Mouse (Mus musculus) spleen, adult 2 months (tissue): ENCODE results near the gene Eogt. TPM values are rescaled to one million over a fixed set of nuclear protein-coding genes. Genes with fewer than 3 reads are reported as not detected.

Source experiments
- DNase-seq, 2 experiments: peaks; one replicate each; pipeline versions ENCODE4 v3.0.0 to v3.0.0-alpha.2; 2012 to 2021; ENCODE audit warnings: low spot score in 2 of 2, low read depth in 1 of 2
- H3K27ac ChIP-seq: fragments of 200-500 bp; 2 replicates; pipeline ENCODE4 v1.5.1; 2012; ENCODE audit warnings: low read length, inconsistent platforms; ENCODE audit not compliant: insufficient read depth
- H3K27me3 ChIP-seq: fragments of 200-500 bp; 2 replicates; pipeline ENCODE4 v1.6.1; 2012; ENCODE audit warnings: mild to moderate bottlenecking, moderate library complexity, low read length, inconsistent platforms; ENCODE audit not compliant: control insufficient read depth, insufficient read depth
- H3K36me3 ChIP-seq: fragments of 200-500 bp; 2 replicates; pipeline ENCODE4 v1.6.1; 2012; ENCODE audit warnings: mild to moderate bottlenecking, low read length, inconsistent platforms; ENCODE audit not compliant: control insufficient read depth, insufficient read depth
- H3K4me1 ChIP-seq: fragments of 200-500 bp; 2 replicates; pipeline ENCODE4 v1.6.1; 2011; ENCODE audit warnings: inconsistent platforms; ENCODE audit not compliant: control insufficient read depth, insufficient read depth, insufficient read length
- H3K4me3 ChIP-seq: fragments of 200-500 bp; 2 replicates; pipeline ENCODE4 v1.5.1; 2011; ENCODE audit warnings: mild to moderate bottlenecking, inconsistent platforms; ENCODE audit not compliant: insufficient read depth, insufficient read length; ENCODE audit errors: extremely low read depth
- CTCF ChIP-seq: fragments of 200-500 bp; IDR thresholded peaks from 2 replicates; pipeline ENCODE4 v1.5.1; 2011; ENCODE audit warnings: mild to moderate bottlenecking, inconsistent platforms; ENCODE audit not compliant: insufficient read depth, insufficient read length, insufficient replicate concordance; ENCODE audit errors: extremely low read depth
- POLR2A ChIP-seq: fragments of 200-500 bp; IDR thresholded peaks from 2 replicates; pipeline ENCODE4 v1.6.1; 2011; ENCODE audit warnings: low read depth, low read length, inconsistent platforms
- WGBS: fragments of 180-500 bp; shearing (Covaris S2); methylation state at CpG from one replicate; pipeline ENCODE4 v1.1.7; 2018; 5-methylcytosine and 5-hydroxymethylcytosine counted together
- polyA plus RNA-seq: library from polyadenylated mRNA; depleted of rRNA; stranded (reverse); fragments of >200 nt; gene quantifications from 2 replicates; pipeline ENCODE4 v1.2.3, GENCODE M21; 2012; rRNA removed

Gene Eogt
- polyA plus RNA-seq, result 3.7 and 6.2 TPM in 2 replicates

- peak within 1 kb of the TSS; percentile 62; the same call in 1 of the 2 replicates for H3K27ac ChIP-seq
- H3K4me3 ChIP-seq, result peak within 1 kb of the TSS; percentile 93
- peaks cover 4% of the 10 kb centered on the region for H3K36me3 ChIP-seq
- peak; percentile 33 to 82 for DNase-seq
- 1% methylated on average over 56 of the region's 56 CpGs for WGBS
- H3K4me1 ChIP-seq, result peaks cover 4% of the 10 kb centered on the region; the same call in 1 of the 2 replicates
- TF ChIP-seq POLR2A, result no peak
- TF ChIP-seq CTCF, result no peak
- no peaks in the 10 kb centered on the region for H3K27me3 ChIP-seq
Observed at GRCm38 (mm10) chr6:97148383-97149251, at the start of gene Eogt. Gene Eogt, minus strand, starts transcription at chr6:97149182.

- H3K4me1 ChIP-seq, result peaks cover 24% of the 10 kb centered on the region
- peaks cover 10% of the 10 kb centered on the region for H3K36me3 ChIP-seq
- DNase-seq, result peak; percentile 42 to 68
- H3K4me3 ChIP-seq, result peak overlapping the region; percentile 73
- WGBS, result 14% methylated on average over 11 of the region's 11 CpGs
- no peaks in the 10 kb centered on the region for H3K27me3 ChIP-seq
- H3K27ac ChIP-seq, result peak overlapping the region; percentile 98
- TF ChIP-seq CTCF (no peak), POLR2A (no peak; the same call in 1 of the 2 replicates)
Observed at GRCm38 (mm10) chr6:97179367-97179828, 30.4 kb upstream of the Eogt start.

DNA sequence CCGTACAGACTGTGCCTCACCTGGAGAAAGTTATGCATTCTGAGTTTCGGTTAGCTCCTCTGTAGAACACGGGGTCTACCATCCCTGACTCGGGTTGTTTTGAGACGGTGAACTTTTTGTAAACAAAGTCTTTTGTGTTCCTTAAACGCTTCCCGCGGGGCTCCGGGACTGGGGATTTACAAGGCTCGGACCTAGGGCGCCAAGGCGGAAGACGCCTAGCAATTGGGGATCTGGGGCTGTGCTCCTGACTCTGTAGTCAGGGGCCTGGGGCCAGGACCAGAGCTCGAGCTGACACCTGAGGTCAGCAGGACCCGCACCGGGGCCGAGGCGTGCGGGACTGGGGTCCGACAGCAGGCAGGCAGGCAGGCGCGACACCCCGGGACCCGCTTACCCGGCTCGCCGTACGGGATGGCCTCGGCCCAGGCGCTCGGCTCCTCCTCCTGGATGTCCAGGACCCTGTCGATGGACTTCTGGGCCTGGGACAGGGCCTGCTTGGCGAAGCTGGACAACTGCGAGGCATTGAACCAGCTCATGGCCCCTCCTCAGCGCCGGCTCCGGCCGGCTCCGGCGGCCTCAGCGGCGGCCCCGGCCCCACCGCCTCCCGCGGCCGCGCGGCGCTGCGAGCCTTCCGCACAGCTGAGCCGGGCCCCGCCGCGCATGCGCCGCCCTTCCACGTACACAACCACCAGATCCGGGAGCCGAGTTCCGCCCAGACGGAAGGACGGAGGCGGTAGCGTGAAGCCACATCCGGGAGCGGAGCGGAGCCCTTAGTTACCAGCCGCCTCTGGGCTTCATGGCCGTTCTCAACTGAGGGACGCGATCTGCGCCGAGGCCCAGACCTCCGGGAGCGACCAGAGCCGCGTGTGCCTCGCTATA lies 29.7 kb upstream of the Eogt start, which contains the start of gene Tmf1:
Tmf1 (minus strand) TSS at position 632 of the 876 bp plus-strand sequence.
- peak within 1 kb of the TSS; percentile 88 for H3K4me3 ChIP-seq
- peaks cover 8% of the 10 kb centered on the region for H3K36me3 ChIP-seq
- peaks cover 24% of the 10 kb centered on the region for H3K4me1 ChIP-seq
- no peaks in the 10 kb centered on the region for H3K27me3 ChIP-seq
- under 1% methylated on average over 80 of the region's 80 CpGs for WGBS
- peak; percentile 90 to 97 for DNase-seq
- no peak for TF ChIP-seq CTCF
- TF ChIP-seq POLR2A, result peak; percentile 32; the same call in 1 of the 2 replicates
- peak within 1 kb of the TSS; percentile 98 for H3K27ac ChIP-seq

DNA sequence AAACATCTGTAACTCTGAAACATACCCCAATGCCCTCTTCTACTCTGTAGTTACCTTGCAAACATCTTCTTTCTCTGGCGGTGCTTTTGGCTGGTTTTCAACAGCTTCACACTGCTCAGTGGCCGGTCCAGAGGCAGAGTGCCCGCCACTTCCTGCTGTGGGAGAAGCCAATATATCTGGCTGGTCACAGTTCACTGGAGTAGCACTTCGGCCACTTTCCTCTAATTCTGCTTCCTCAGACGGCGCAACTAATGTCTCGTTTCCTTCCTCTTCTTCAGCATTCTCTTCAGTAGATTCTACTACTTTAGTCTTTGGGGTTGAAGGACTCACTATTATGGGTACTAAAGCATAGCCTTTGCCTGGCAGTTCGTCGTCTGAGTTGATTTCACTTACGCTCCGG lies 26.7 kb upstream of the Eogt start:
- peak in 1 of 2 experiments; percentile 28 for DNase-seq
- Histone ChIP-seq H3K27ac (peak overlapping the region; percentile 52), H3K4me1 (peaks cover 15% of the 10 kb centered on the region), H3K36me3 (peaks cover 17% of the 10 kb centered on the region), H3K27me3 (no peaks in the 10 kb centered on the region), H3K4me3 (peak overlapping the region; percentile 8; the same call in 1 of the 2 replicates)
- TF ChIP-seq CTCF, result no peak
- TF ChIP-seq POLR2A, result no peak
- 31% methylated on average over 11 of the region's 11 CpGs for WGBS

GRCm38 (mm10) chr6:97150156-97150555 lies 1.2 kb upstream of the Eogt start:
- Histone ChIP-seq H3K4me3 (no peak overlapping the region), H3K27ac (0 out of 2 replicates have a peak overlapping the region, but pooled peaks have one; percentile 38), H3K27me3 (no peaks in the 10 kb centered on the region), H3K36me3 (peaks cover 6% of the 10 kb centered on the region), H3K4me1 (peaks cover 4% of the 10 kb centered on the region; the same call in 1 of the 2 replicates)
- TF ChIP-seq CTCF (no peak), POLR2A (no peak)
- no peak for DNase-seq
- WGBS, result 82% methylated on average over 6 of the region's 6 CpGs

GRCm38 (mm10) chr6:97149721-97150120 lies 739 bp upstream of the Eogt start:
- no peak for TF ChIP-seq CTCF
- no peak for TF ChIP-seq POLR2A
- peaks cover 6% of the 10 kb centered on the region for H3K36me3 ChIP-seq
- peaks cover 4% of the 10 kb centered on the region; the same call in 1 of the 2 replicates for H3K4me1 ChIP-seq
- no peaks in the 10 kb centered on the region for H3K27me3 ChIP-seq
- no peak for DNase-seq
- WGBS, result 63% methylated on average over 2 of the region's 2 CpGs
- no peak overlapping the region for H3K4me3 ChIP-seq
- H3K27ac ChIP-seq, result no peak overlapping the region
